In the genomic region with DNA sequence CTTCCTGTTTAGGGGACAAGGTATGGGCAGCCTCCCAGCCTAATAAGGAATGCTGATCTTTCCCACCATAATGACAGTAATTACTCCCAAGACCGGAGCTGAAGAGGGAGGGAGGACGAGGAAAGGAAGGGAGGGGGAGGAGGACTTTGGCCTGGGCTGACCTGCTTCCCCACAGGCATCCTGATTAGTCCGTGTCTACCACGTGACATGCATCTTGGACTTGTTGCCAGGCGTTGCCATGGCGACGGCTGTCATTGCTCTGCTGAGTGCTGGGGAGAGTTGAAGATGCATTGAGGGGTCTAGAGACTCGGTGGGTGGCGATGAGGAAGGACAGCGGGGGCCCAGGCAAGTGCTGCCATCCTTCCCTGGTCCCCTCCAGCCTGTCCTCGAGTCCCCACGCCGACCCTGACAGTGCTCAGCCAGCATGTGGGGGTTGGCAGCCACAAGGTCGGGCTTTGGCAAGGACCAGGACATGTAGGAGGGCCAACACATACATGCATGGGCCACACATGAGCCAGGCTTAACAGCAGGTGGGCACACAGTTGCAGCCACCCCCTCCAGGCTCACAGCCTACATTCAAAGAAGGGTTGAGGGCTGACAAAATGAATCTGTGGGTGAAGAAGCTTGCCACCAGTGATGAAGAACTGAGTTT, we compare ENCODE assay signal across 8 mouse cellular contexts. TPM values are rescaled to one million over a fixed set of nuclear protein-coding genes. Genes with fewer than 3 reads are reported as not detected.
DNase-seq lines count a peak whose midpoint lies in the region; ATAC-seq and TF ChIP-seq lines count a peak whose summit lies in the region.

No protein-coding gene starts in this region.

- WGBS in kidney, embryonic 15.5 days = 3% methylated on average over 14 of the region's 14 CpGs
- 5% methylated on average over 14 of the region's 14 CpGs for WGBS in limb, embryonic 14.5 days

- no peak for TF ChIP-seq POLR2A in limb, embryonic 14.5 days (IDR thresholded peaks at IDR 0.05; ENCODE audit: borderline replicate concordance, extremely low read depth, insufficient read depth, insufficient read length)

- peaks cover 5% of the 10 kb centered on the region; the same call in 1 of the 2 replicates for H3K4me1 ChIP-seq in kidney, embryonic 15.5 days
- H3K4me1 ChIP-seq in limb, embryonic 14.5 days (ENCODE audit: control insufficient read depth, insufficient read depth, low read length) = no peaks in the 10 kb centered on the region

- no peaks in the 10 kb centered on the region for H3K9me3 ChIP-seq in kidney, embryonic 15.5 days (replicated peaks)
- H3K9me3 ChIP-seq in limb, embryonic 14.5 days (ENCODE audit: control insufficient read depth, low read length) = no peaks in the 10 kb centered on the region

- peak; percentile 19 for DNase-seq in adrenal gland, adult 8-10 months
- DNase-seq in adrenal gland, adult 18-20 months (ENCODE audit: low spot score in 2 of 2) = no peak
- peak; percentile 84 for DNase-seq in cerebellum, adult 8-10 months
- no peak for DNase-seq in limb, embryonic 14.5 days (ENCODE audit: low spot score)
- DNase-seq in retina, embryonic 14.5 days (ENCODE audit: low spot score) = peak; percentile 95
- DNase-seq in ovary, postnatal 14 days (ENCODE audit: low spot score) = no peak

- 0 out of 2 replicates have a peak, but pooled peaks cover 4% of the 10 kb centered on the region for H3K27me3 ChIP-seq in kidney, embryonic 15.5 days
- no peaks in the 10 kb centered on the region for H3K27me3 ChIP-seq in limb, embryonic 14.5 days (ENCODE audit: control insufficient read depth, insufficient read depth, low read length)

- H3K4me2 ChIP-seq in kidney, embryonic 15.5 days = no peak overlapping the region
- no peak overlapping the region for H3K4me2 ChIP-seq in limb, embryonic 14.5 days (replicated peaks; ENCODE audit: low read depth, low read length, severe bottlenecking)

- H3K9ac ChIP-seq in kidney, embryonic 15.5 days = no peak overlapping the region
- H3K9ac ChIP-seq in limb, embryonic 14.5 days (ENCODE audit: low read depth, low read length, severe bottlenecking) = no peak overlapping the region

- H3K27ac ChIP-seq in kidney, embryonic 15.5 days = no peak overlapping the region
- H3K27ac ChIP-seq in limb, embryonic 14.5 days (replicated peaks; ENCODE audit: low read depth, low read length) = no peak overlapping the region

- no peak overlapping the region for H3K4me3 ChIP-seq in kidney, embryonic 15.5 days (replicated peaks)
- H3K4me3 ChIP-seq in limb, embryonic 14.5 days (replicated peaks; ENCODE audit: low read length) = no peak overlapping the region

- no peaks in the 10 kb centered on the region for H3K36me3 ChIP-seq in kidney, embryonic 15.5 days
- H3K36me3 ChIP-seq in limb, embryonic 14.5 days (ENCODE audit: control insufficient read depth, insufficient read depth, low read length) = no peaks in the 10 kb centered on the region

- ATAC-seq in frontal cortex, adult (ENCODE audit: low TSS enrichment) = peak; percentile 86
- ATAC-seq in kidney, embryonic 15.5 days (replicated peaks; ENCODE audit: low FRiP score) = peak; percentile 46; the same call in 1 of the 2 replicates
- ATAC-seq in limb, embryonic 14.5 days (ENCODE audit: low FRiP score, low read depth) = peak; percentile 15; the same call in 1 of the 2 replicates

RNA-seq across cellular contexts. Expression of a gene that starts 15.2 kb away (rescaled TPM):
- total RNA-seq in adrenal gland, adult 8-10 months (2022) = 10 to 100 TPM; 35.6 to 41.4 (median 39.6) TPM
- total RNA-seq in adrenal gland, adult 18-20 months (2021) = 10 to 100 TPM; 35.8 to 37.6 TPM
- 38.9 and 43.8 TPM in 2 replicates for polyA plus RNA-seq in kidney, embryonic 15.5 days (2015; fragmentation: Nextera tagmentation; extraction: Ambion mirVana)
- polyA plus RNA-seq in limb, embryonic 14.5 days (2012; rRNA removed) = 54.3 and 69.6 TPM in 2 replicates
- 33.9 and 37.7 TPM in 2 replicates for polyA plus RNA-seq in limb, embryonic 14.5 days (2014; fragmentation: Nextera tagmentation; extraction: Ambion mirVana)

RNA-seq across cellular contexts. Expression of a gene that starts 22.7 kb away (rescaled TPM):
- 10 to 100 TPM; 30.4 to 32.5 (median 31.2) TPM for total RNA-seq in adrenal gland, adult 8-10 months (2022)
- 10 to 100 TPM; 29.2 to 30.2 TPM for total RNA-seq in adrenal gland, adult 18-20 months (2021)
- polyA plus RNA-seq in kidney, embryonic 15.5 days (2015; fragmentation: Nextera tagmentation; extraction: Ambion mirVana) = 13.1 TPM in 2 replicates
- polyA plus RNA-seq in limb, embryonic 14.5 days (2012; rRNA removed) = 14.5 and 18.4 TPM in 2 replicates
- polyA plus RNA-seq in limb, embryonic 14.5 days (2014; fragmentation: Nextera tagmentation; extraction: Ambion mirVana) = 16.0 and 17.4 TPM in 2 replicates

RNA-seq across cellular contexts. Expression of a gene that starts 42.6 kb away (rescaled TPM):
- total RNA-seq in adrenal gland, adult 8-10 months (2022) = 10 to 100 TPM; 23.9 to 26.3 (median 24.8) TPM
- total RNA-seq in adrenal gland, adult 18-20 months (2021) = 10 to 100 TPM; 23.1 to 26.7 TPM
- polyA plus RNA-seq in kidney, embryonic 15.5 days (2015; fragmentation: Nextera tagmentation; extraction: Ambion mirVana) = 6.0 and 6.2 TPM in 2 replicates
- 12.5 and 16.5 TPM in 2 replicates for polyA plus RNA-seq in limb, embryonic 14.5 days (2012; rRNA removed)
- 8.2 and 8.7 TPM in 2 replicates for polyA plus RNA-seq in limb, embryonic 14.5 days (2014; fragmentation: Nextera tagmentation; extraction: Ambion mirVana)

RNA-seq across cellular contexts. Expression of a gene that starts 50.2 kb away (rescaled TPM):
- 10 to 100 TPM; 49.4 to 62.3 (median 54.2) TPM for total RNA-seq in adrenal gland, adult 8-10 months (2022)
- 10 to 100 TPM; 49.6 to 56.6 TPM for total RNA-seq in adrenal gland, adult 18-20 months (2021)
- 90.7 and 96.4 TPM in 2 replicates for polyA plus RNA-seq in kidney, embryonic 15.5 days (2015; fragmentation: Nextera tagmentation; extraction: Ambion mirVana)
- polyA plus RNA-seq in limb, embryonic 14.5 days (2012; rRNA removed) = 83.2 and 93.7 TPM in 2 replicates
- 99.7 and 101 TPM in 2 replicates for polyA plus RNA-seq in limb, embryonic 14.5 days (2014; fragmentation: Nextera tagmentation; extraction: Ambion mirVana)

RNA-seq across cellular contexts. Expression of a gene that starts 58.7 kb away (rescaled TPM):
- 100 to 1,000 TPM in 3 of 4 experiments, 10 to 100 TPM in 1; 92.6 to 117 (median 103) TPM for total RNA-seq in adrenal gland, adult 8-10 months (2022)
- 10 to 100 TPM; 66.0 to 84.7 TPM for total RNA-seq in adrenal gland, adult 18-20 months (2021)
- 68.9 and 77.4 TPM in 2 replicates for polyA plus RNA-seq in kidney, embryonic 15.5 days (2015; fragmentation: Nextera tagmentation; extraction: Ambion mirVana)
- polyA plus RNA-seq in limb, embryonic 14.5 days (2012; rRNA removed) = 41.0 and 44.1 TPM in 2 replicates
- 90.1 and 90.3 TPM in 2 replicates for polyA plus RNA-seq in limb, embryonic 14.5 days (2014; fragmentation: Nextera tagmentation; extraction: Ambion mirVana)

Comparison
In these comparisons a context has a peak if more than half of its experiments do, and no peak if none do; other contexts are left out.
1. DNase-seq: peak in adrenal gland, adult 8-10 months (single experiment), cerebellum, adult 8-10 months (single experiment) and retina, embryonic 14.5 days (single experiment); none in adrenal gland, adult 18-20 months (0 of 2), limb, embryonic 14.5 days (single experiment) and ovary, postnatal 14 days (single experiment).
2. ATAC-seq: peak in every context shown above with its lines; median percentile 86 in frontal cortex, adult; 46 in kidney, embryonic 15.5 days; 15 in limb, embryonic 14.5 days.